Mouse (Mus musculus): ENCODE measurements around the gene Gpc5.

Gene Gpc5

DNA sequence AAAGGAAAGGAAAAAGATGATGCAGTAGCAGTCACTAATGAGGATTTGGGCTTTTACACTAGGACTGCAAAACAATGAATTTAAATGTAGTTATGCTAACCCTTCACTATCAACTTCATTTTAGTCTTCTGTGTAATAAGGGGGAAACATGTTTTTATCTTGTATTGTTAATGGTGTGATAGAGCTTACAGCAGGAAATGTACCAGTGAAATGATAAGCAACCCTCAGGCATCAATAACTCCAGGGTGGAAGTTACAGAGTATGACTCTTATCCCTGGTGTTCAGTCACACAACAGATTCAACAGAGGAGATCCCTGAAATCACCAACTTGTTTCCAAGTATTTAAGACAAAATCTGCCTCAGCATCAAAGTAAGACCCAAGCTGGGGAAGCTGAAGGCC, 1120.0 kb downstream of the Gpc5 start:
- DNase-seq (ENCODE audit: extremely low read depth, low read depth): no peak

- DNase-seq (ENCODE audit: extremely low read depth, low read depth): no peak
Measured at GRCm38 (mm10) chr14:116258126-116258525, 1166.1 kb downstream of the Gpc5 start.

GRCm38 (mm10) chr14:116308541-116308940, 1216.5 kb downstream of the Gpc5 start:
- no peak for DNase-seq (ENCODE audit: extremely low read depth, low read depth)

DNA sequence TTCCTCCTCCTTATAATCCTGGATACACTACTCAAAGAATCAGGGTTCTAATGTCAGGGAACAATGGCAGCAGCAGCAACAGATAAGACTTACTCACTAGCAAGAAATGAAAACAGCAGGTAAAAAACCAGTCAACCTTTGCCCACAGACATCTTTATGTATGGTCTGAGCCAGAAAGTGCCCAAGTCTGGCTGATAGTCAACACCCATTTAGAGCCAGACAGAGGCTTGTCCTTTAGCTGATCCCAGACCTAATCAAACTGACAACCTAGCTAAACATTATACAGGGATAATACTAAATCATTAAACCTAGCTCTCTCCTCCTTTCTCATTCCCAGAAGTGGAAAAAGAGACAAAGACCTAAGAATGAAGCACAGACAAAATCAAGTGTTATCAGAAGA, 1225.5 kb downstream of the Gpc5 start:
- DNase-seq (ENCODE audit: extremely low read depth, low read depth): no peak

- DNase-seq (ENCODE audit: extremely low read depth, low read depth): no peak
Measured at GRCm38 (mm10) chr14:116336182-116336581, 1244.2 kb downstream of the Gpc5 start.

GRCm38 (mm10) chr14:116338395-116338794, 1246.4 kb downstream of the Gpc5 start:
- no peak for DNase-seq (ENCODE audit: extremely low read depth, low read depth)

GRCm38 (mm10) chr14:116348560-116348959, 1256.5 kb downstream of the Gpc5 start:
- no peak for DNase-seq (ENCODE audit: extremely low read depth, low read depth)

GRCm38 (mm10) chr14:116384602-116385001, 1292.6 kb downstream of the Gpc5 start:
- DNase-seq (ENCODE audit: extremely low read depth, low read depth): no peak

DNA sequence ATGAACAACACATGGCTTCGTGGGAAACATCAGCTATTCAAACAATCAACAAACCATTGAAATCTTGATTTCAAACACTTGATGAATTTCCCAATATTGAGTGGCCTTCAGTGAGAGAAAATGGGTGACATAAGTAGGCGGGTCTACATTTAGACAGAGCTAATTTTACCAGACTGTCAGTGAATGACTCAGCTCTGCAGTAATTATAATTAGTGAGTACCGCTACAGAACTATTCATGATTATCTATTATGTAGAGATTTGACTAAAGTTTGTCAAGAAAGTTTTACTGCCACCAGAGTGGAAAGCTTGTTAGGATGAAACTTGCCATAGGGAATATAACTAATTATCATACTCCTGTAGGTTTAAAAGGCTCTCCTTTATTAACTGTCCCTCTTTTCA, 1323.5 kb downstream of the Gpc5 start:
- DNase-seq (ENCODE audit: extremely low read depth, low read depth): no peak

DNA sequence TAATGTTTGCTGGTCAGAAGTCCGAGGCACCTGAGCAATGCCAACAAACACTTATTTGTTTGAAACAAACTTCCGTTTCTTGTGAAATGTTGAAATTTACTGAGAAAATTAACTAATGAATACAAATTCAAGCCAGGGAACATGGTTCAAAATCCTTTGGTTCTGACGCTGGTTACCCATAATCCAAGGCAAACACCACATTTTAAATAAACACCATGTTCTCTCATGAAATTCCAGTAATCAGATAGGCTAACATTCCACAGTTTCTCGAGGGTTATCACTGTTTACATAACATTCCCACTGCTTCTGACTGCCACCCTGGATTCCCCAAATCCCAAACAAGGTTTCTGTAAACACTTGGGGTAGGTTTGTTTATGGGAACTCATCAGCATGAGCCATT, 1356.2 kb downstream of the Gpc5 start:
- no peak for DNase-seq (ENCODE audit: extremely low read depth, low read depth)

- no peak for DNase-seq (ENCODE audit: extremely low read depth, low read depth)
Measured at GRCm38 (mm10) chr14:116453356-116453755, 1361.3 kb downstream of the Gpc5 start.

DNA sequence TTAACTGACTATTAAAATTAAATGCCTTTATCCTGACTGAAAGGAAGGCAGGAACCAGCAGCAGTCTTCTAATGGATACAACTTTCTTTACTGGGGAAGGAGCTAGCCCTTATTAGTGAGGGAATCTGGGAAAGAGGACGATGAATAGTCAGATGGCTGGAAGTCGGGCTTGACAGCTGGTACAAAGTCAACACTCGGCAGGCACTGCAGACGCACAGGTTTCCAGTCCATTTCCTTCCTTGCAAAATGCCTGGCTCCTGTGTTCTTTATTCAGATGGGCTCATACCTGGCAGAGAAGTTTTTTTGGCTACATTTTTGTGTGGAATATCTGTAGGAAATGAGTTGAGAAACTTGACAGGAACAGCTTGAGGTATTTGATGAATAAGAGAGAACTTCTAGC, 1364.2 kb downstream of the Gpc5 start:
- DNase-seq (ENCODE audit: extremely low read depth, low read depth): no peak

- DNase-seq (ENCODE audit: extremely low read depth, low read depth): no peak
Measured at GRCm38 (mm10) chr14:116473378-116474179, 1381.6 kb downstream of the Gpc5 start.

DNA sequence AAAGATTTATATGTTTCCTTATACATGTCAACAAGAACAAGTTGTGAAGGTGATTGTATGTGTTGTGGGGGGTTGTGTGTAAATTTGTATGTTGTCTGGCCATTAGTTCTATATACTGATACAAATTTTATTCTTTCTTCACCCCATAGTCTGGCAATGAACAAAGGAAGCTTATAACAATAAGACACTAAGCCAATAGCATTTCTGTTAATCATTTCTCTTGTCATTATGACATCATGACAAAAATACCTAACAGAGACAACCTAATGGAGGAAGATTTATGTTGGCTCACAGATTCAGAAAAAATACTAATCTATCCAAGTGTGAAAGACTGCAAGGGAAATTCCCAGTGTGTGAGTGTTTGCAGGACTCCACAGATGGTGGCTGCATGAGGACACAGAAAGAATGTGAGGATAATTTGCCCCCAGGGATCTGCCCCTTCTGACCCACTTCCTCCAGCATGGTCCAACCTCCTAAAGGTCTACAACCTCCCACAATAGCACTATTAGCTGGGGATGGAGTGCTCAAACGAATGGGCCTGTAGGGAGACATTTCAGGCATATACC, 1402.4 kb downstream of the Gpc5 start:
- DNase-seq (ENCODE audit: extremely low read depth, low read depth): no peak

DNA sequence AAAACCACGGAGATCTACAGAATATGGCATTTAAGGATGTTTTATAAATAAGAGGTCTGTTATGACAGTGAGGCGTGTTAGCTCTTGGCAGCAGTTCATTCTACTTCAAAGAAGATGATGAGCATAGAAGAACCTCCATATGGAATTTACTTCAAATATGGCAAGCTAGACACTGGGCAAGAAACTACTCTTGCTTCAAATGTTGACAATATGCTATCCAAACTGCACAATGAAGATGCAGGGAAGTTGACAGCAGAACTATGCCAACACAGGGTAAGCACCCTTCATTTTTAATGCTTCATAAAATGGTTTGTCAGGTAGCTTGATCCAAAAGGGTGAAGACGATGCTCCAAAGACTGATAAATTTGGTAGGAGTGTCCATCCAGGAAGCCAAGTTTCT, 1446.2 kb downstream of the Gpc5 start:
- DNase-seq (ENCODE audit: extremely low read depth, low read depth): no peak

- no peak for DNase-seq (ENCODE audit: extremely low read depth, low read depth)
Measured at GRCm38 (mm10) chr14:116543746-116544145, 1451.7 kb downstream of the Gpc5 start.

GRCm38 (mm10) chr14:116551401-116551800, 1459.4 kb downstream of the Gpc5 start:
- DNase-seq (ENCODE audit: extremely low read depth, low read depth): no peak

DNA sequence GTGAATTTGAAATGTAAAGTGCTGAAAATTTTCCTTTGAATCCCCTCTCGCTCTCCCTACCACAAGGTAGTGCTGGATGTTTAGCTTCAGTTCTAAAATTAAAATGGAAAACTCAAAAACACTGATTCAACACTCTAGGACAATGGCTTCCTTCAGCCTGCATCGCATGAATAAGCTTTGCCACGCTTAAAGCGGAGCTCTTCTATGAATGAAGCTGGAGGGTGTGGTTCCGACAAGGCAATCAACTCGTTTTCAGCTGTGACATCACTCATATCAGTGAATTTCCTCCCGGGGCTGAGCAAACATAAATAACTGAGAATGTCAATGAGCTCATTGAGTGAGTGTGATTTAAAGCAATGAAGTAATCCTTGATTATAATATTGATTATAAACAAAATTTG, 1461.3 kb downstream of the Gpc5 start:
- DNase-seq (ENCODE audit: extremely low read depth, low read depth): no peak

DNA sequence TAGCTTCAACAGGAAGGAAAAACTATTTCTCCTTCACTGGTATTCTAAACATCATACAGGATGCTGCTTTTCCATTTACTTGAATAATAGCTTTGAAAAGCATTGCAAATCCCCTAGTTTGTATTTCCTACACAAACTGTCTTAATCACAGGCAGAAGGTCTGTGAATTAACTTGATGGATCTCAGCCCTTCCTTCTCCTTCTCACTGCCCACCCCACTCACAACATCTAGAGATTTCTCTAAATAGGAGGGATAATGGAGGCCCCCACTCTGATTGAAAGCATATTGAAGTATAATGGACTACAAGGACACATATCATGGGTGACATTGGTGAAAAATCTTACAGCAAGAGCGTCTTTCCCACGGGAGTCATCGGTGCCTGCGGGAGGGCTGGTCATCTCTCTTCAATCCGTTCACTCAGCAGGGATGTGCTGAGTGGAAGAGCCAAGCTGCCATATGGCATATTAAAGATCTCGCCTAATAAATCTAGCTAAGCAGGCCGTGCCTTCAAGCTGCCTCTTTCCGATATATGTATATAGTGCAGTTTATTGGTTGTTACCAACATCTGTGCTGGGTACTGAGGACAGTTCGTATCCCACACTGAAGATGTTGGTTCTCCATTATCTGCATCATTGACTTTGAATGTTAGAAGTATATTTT, 1466.3 kb downstream of the Gpc5 start:
- DNase-seq (ENCODE audit: extremely low read depth, low read depth): no peak

- no peak for DNase-seq (ENCODE audit: extremely low read depth, low read depth)
Measured at GRCm38 (mm10) chr14:116559990-116560389, 1468.0 kb downstream of the Gpc5 start.
